ENCODE assay signal across 10 mouse cellular contexts in the genomic region with DNA sequence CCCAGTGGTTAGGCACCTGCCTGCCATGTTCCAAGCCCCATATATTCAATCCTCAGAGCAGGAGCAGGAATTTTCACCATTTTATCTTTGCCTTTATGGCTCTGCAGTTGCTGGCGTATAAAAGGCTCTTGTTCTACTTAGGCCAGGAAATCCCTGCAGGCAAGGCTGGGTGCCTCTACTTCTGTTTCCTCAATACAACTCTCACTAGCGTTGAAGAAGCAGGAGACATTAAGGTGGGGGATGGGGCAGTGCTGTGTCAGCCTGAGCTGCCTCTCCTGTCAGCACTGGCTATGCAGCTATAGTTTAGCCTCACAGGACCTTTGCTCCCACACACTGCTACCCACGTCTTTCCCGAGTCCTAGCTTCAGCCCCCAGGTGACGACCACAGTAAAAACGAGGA. TPM values are rescaled to one million over a fixed set of nuclear protein-coding genes. Genes with fewer than 3 reads are reported as not detected.
DNase-seq lines count a peak whose midpoint lies in the region; ATAC-seq and TF ChIP-seq lines count a peak whose summit lies in the region.
"Had no signal": no experiment of that assay in that cellular context is flagged by ENCODE, and none has a peak within 500 bp of the region (broad histone marks: within the 10 kb centered on the region; RNA-seq: fewer than 3 reads in every experiment).

No protein-coding gene starts in this region.

- peak overlapping the region; percentile 69 for H3K27ac ChIP-seq in kidney, adult 2 months (ENCODE audit: insufficient read depth, low read depth, low read length)
- H3K27ac ChIP-seq in liver, embryonic 12.5 days = peak overlapping the region; percentile 31; the same call in 1 of the 2 replicates
- H3K27ac ChIP-seq in midbrain, embryonic 10.5 days (replicated peaks) = no peak overlapping the region

- DNase-seq in kidney, adult 2 months = no peak
- DNase-seq in kidney, postnatal 14 days = no peak
- peak; percentile 45 to 52 for DNase-seq in B cell, adult 2 months
- DNase-seq in midbrain, embryonic 10.5 days (ENCODE audit: low spot score) = no peak
- no peak for DNase-seq in thymus, postnatal 10 days (ENCODE audit: low spot score in 2 of 2)
- no peak for DNase-seq in natural killer cell, adult 2 months (ENCODE audit: low spot score in 2 of 2)
- DNase-seq: right cerebral cortex, adult 18-20 months had no signal

- no peak overlapping the region for H3K4me2 ChIP-seq in liver, embryonic 12.5 days

- H3K27me3 ChIP-seq in kidney, adult 2 months (replicated peaks; ENCODE audit: control insufficient read depth, insufficient read depth, low read length) = no peaks in the 10 kb centered on the region
- H3K27me3 ChIP-seq in liver, embryonic 12.5 days (replicated peaks) = no peaks in the 10 kb centered on the region
- H3K27me3 ChIP-seq in midbrain, embryonic 10.5 days (ENCODE audit: low read depth, poor library complexity, severe bottlenecking) = no peaks in the 10 kb centered on the region

- WGBS in kidney, adult 2 months = 42% methylated on average over 6 of the region's 6 CpGs
- 63% methylated on average over 6 of the region's 6 CpGs for WGBS in liver, embryonic 12.5 days (ENCODE audit: insufficient replicate concordance)
- whole genome bisulfite sequencing in midbrain, embryonic 10.5 days = 79% methylated on average over 6 of the region's 6 CpGs

- no peak for TF ChIP-seq POLR2A in kidney, adult 2 months (IDR thresholded peaks at IDR 0.05; ENCODE audit: low read depth, low read length)

- H3K4me1 ChIP-seq in kidney, adult 2 months (ENCODE audit: control insufficient read depth, insufficient read depth, low read length) = peaks cover 2% of the 10 kb centered on the region; the same call in 1 of the 2 replicates
- H3K4me1 ChIP-seq in liver, embryonic 12.5 days = peaks cover 19% of the 10 kb centered on the region
- H3K4me1 ChIP-seq in midbrain, embryonic 10.5 days = no peaks in the 10 kb centered on the region

- H3K4me3 ChIP-seq in kidney, adult 2 months (ENCODE audit: insufficient read depth, low read depth, low read length) = no peak overlapping the region
- H3K4me3 ChIP-seq in liver, embryonic 12.5 days = no peak overlapping the region
- no peak overlapping the region for H3K4me3 ChIP-seq in midbrain, embryonic 10.5 days

- no peaks in the 10 kb centered on the region for H3K9me3 ChIP-seq in liver, embryonic 12.5 days (replicated peaks)
- no peaks in the 10 kb centered on the region for H3K9me3 ChIP-seq in midbrain, embryonic 10.5 days (replicated peaks)

- no peak for TF ChIP-seq CTCF in kidney, adult 2 months (conservative IDR thresholded peaks at IDR 0.05; ENCODE audit: insufficient read depth, insufficient read length, low read depth, low read length)

- peak; percentile 46; the same call in 1 of the 2 replicates for ATAC-seq in common myeloid progenitor, adult 5-6 weeks (replicated peaks; ENCODE audit: low read depth, poor library complexity, severe bottlenecking)
- no peak for ATAC-seq in liver, embryonic 12.5 days
- ATAC-seq: forebrain, embryonic 16.5 days had no signal

- H3K36me3 ChIP-seq in kidney, adult 2 months (ENCODE audit: control insufficient read depth, insufficient read depth, low read length) = peaks cover 5% of the 10 kb centered on the region
- H3K36me3 ChIP-seq in liver, embryonic 12.5 days = peaks cover 95% of the 10 kb centered on the region
- H3K36me3 ChIP-seq in midbrain, embryonic 10.5 days = peaks cover 74% of the 10 kb centered on the region

- no peak overlapping the region for H3K9ac ChIP-seq in liver, embryonic 12.5 days

RNA-seq across cellular contexts. Expression of a gene that starts 17.8 kb away (rescaled TPM):
- 27.0 and 27.6 TPM in 2 replicates for polyA plus RNA-seq in kidney, adult 2 months (2012; rRNA removed)
- 25.7 and 33.8 TPM in 2 replicates for total RNA-seq in common myeloid progenitor, adult 5-6 weeks (2017)
- 24.4 and 26.5 TPM in 2 replicates for polyA plus RNA-seq in liver, embryonic 12.5 days (2016; fragmentation: Nextera tagmentation; extraction: Ambion mirVana)
- 13.4 and 14.1 TPM in 2 replicates for polyA plus RNA-seq in midbrain, embryonic 10.5 days (2016; fragmentation: Nextera tagmentation; extraction: Ambion mirVana)

RNA-seq across cellular contexts. Expression of a gene that starts 21.2 kb away (rescaled TPM):
- polyA plus RNA-seq in kidney, adult 2 months (2012; rRNA removed) = 32.5 and 32.6 TPM in 2 replicates
- 3.9 and 9.0 TPM in 2 replicates for total RNA-seq in common myeloid progenitor, adult 5-6 weeks (2017)
- 6.5 and 6.6 TPM in 2 replicates for polyA plus RNA-seq in liver, embryonic 12.5 days (2016; fragmentation: Nextera tagmentation; extraction: Ambion mirVana)
- 32.2 and 39.9 TPM in 2 replicates for polyA plus RNA-seq in midbrain, embryonic 10.5 days (2016; fragmentation: Nextera tagmentation; extraction: Ambion mirVana)

RNA-seq across cellular contexts. Expression of a gene that starts 27.6 kb away (rescaled TPM):
- polyA plus RNA-seq in kidney, adult 2 months (2012; rRNA removed) = 0.75 and 1.7 TPM in 2 replicates
- total RNA-seq in common myeloid progenitor, adult 5-6 weeks (2017) = not detected in 2 replicates
- polyA plus RNA-seq in liver, embryonic 12.5 days (2016; fragmentation: Nextera tagmentation; extraction: Ambion mirVana) = 0.07 TPM in 1 of 2 replicates, not detected in the other
- polyA plus RNA-seq in midbrain, embryonic 10.5 days (2016; fragmentation: Nextera tagmentation; extraction: Ambion mirVana) = 5.2 and 8.1 TPM in 2 replicates

RNA-seq across cellular contexts. Expression of a gene that starts 27.6 kb away (rescaled TPM):
- 32.0 and 41.7 TPM in 2 replicates for polyA plus RNA-seq in kidney, adult 2 months (2012; rRNA removed)
- 1.4 TPM in 1 of 2 replicates, not detected in the other for total RNA-seq in common myeloid progenitor, adult 5-6 weeks (2017)
- 4.9 and 5.9 TPM in 2 replicates for polyA plus RNA-seq in liver, embryonic 12.5 days (2016; fragmentation: Nextera tagmentation; extraction: Ambion mirVana)
- polyA plus RNA-seq in midbrain, embryonic 10.5 days (2016; fragmentation: Nextera tagmentation; extraction: Ambion mirVana) = 7.4 and 15.4 TPM in 2 replicates

Comparison
In these comparisons a context has a peak if more than half of its experiments do, and no peak if none do; other contexts are left out.
1. DNase-seq: peak in B cell, adult 2 months (2 of 2); none in kidney, adult 2 months (single experiment), kidney, postnatal 14 days (single experiment), midbrain, embryonic 10.5 days (single experiment), thymus, postnatal 10 days (0 of 2) and natural killer cell, adult 2 months (0 of 2).